In the genomic region with DNA sequence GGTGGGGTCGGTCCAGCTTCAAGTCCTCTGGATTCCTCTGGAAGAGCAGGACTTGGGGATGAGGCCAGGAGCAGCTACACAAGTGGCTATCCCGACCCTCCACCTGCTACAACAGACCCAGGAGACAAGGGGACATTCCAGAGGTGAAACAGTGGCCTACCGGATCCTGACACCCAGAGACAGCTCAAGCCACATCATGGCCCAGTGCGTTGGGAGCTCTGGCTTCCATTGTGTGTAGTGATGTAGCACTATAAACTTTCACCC, we compare ENCODE assay signal across 10 mouse cellular contexts.
DNase-seq lines count a peak whose midpoint lies in the region; ATAC-seq and TF ChIP-seq lines count a peak whose summit lies in the region.
"Had no signal": no experiment of that assay in that cellular context is flagged by ENCODE, and none has a peak within 500 bp of the region (broad histone marks: within the 10 kb centered on the region; RNA-seq: fewer than 3 reads in every experiment).

No protein-coding gene starts in this region.

- no peak for ATAC-seq in hindbrain, embryonic 13.5 days (ENCODE audit: low FRiP score)
- ATAC-seq in hindbrain, embryonic 12.5 days (ENCODE audit: low FRiP score) = no peak
- ATAC-seq in lung, postnatal 0 days = no peak
- ATAC-seq in hindbrain, embryonic 16.5 days = no peak
- ATAC-seq in neural tube, embryonic 15.5 days (ENCODE audit: low FRiP score) = no peak
- ATAC-seq in monocyte, adult 5-6 weeks (replicated peaks; ENCODE audit: insufficient number of reproducible peaks, low FRiP score, low TSS enrichment, poor library complexity, severe bottlenecking) = no peak
- ATAC-seq: activated CD4-positive, CD25-positive, alpha-beta regulatory T cell, adult 4 months; inflammation-experienced regulatory T-cells, adult 6 months had no signal

- no peak for DNase-seq in lung, postnatal 0 days (ENCODE audit: low spot score)
- no peak for DNase-seq in lung, postnatal 14 days
- DNase-seq in right cerebral cortex, postnatal 4 days = no peak

- H3K9ac ChIP-seq in hindbrain, embryonic 13.5 days = no peak overlapping the region
- H3K9ac ChIP-seq in hindbrain, embryonic 12.5 days = no peak overlapping the region
- H3K9ac ChIP-seq in lung, postnatal 0 days (replicated peaks; ENCODE audit: low read depth) = no peak overlapping the region
- H3K9ac ChIP-seq in hindbrain, embryonic 16.5 days (ENCODE audit: low read depth, low read length) = no peak overlapping the region
- H3K9ac ChIP-seq in neural tube, embryonic 15.5 days (replicated peaks) = no peak overlapping the region

- H3K9me3 ChIP-seq in hindbrain, embryonic 13.5 days = no peaks in the 10 kb centered on the region
- no peaks in the 10 kb centered on the region for H3K9me3 ChIP-seq in hindbrain, embryonic 12.5 days (replicated peaks)
- H3K9me3 ChIP-seq in lung, postnatal 0 days (ENCODE audit: low read length) = no peaks in the 10 kb centered on the region
- no peaks in the 10 kb centered on the region for H3K9me3 ChIP-seq in hindbrain, embryonic 16.5 days (ENCODE audit: control insufficient read depth, low read length)
- no peaks in the 10 kb centered on the region for H3K9me3 ChIP-seq in neural tube, embryonic 15.5 days (replicated peaks)

- H3K4me3 ChIP-seq in hindbrain, embryonic 13.5 days = no peak overlapping the region
- no peak overlapping the region for H3K4me3 ChIP-seq in hindbrain, embryonic 12.5 days
- H3K4me3 ChIP-seq in lung, postnatal 0 days (ENCODE audit: low read depth, low read length) = no peak overlapping the region
- H3K4me3 ChIP-seq in hindbrain, embryonic 16.5 days (ENCODE audit: low read length) = no peak overlapping the region
- H3K4me3 ChIP-seq in neural tube, embryonic 15.5 days (replicated peaks) = no peak overlapping the region

- H3K4me1 ChIP-seq in hindbrain, embryonic 13.5 days (replicated peaks) = no peaks in the 10 kb centered on the region; the same call in 1 of the 2 replicates
- 0 out of 2 replicates have a peak, but pooled peaks cover 4% of the 10 kb centered on the region for H3K4me1 ChIP-seq in hindbrain, embryonic 12.5 days
- peaks cover 21% of the 10 kb centered on the region for H3K4me1 ChIP-seq in lung, postnatal 0 days (ENCODE audit: insufficient read depth, low read depth, low read length)
- peaks cover 5% of the 10 kb centered on the region; the same call in 1 of the 2 replicates for H3K4me1 ChIP-seq in hindbrain, embryonic 16.5 days (ENCODE audit: control insufficient read depth, insufficient read depth, low read depth, low read length)
- H3K4me1 ChIP-seq in neural tube, embryonic 15.5 days = peaks cover 7% of the 10 kb centered on the region; the same call in 1 of the 2 replicates

- H3K36me3 ChIP-seq in hindbrain, embryonic 13.5 days = no peaks in the 10 kb centered on the region
- no peaks in the 10 kb centered on the region for H3K36me3 ChIP-seq in hindbrain, embryonic 12.5 days
- no peaks in the 10 kb centered on the region for H3K36me3 ChIP-seq in lung, postnatal 0 days (ENCODE audit: insufficient read depth, low read length)
- no peaks in the 10 kb centered on the region for H3K36me3 ChIP-seq in hindbrain, embryonic 16.5 days (ENCODE audit: control insufficient read depth, insufficient read depth, low read length)
- H3K36me3 ChIP-seq in neural tube, embryonic 15.5 days = no peaks in the 10 kb centered on the region

- TF ChIP-seq CTCF in lung, postnatal 0 days (IDR thresholded peaks at IDR 0.05) = no peak

- TF ChIP-seq EP300 in lung, postnatal 0 days (IDR thresholded peaks at IDR 0.05) = no peak

- no peak overlapping the region for H3K4me2 ChIP-seq in hindbrain, embryonic 13.5 days
- no peak overlapping the region for H3K4me2 ChIP-seq in hindbrain, embryonic 12.5 days (replicated peaks)
- H3K4me2 ChIP-seq in lung, postnatal 0 days (replicated peaks; ENCODE audit: low read depth, low read length) = no peak overlapping the region
- no peak overlapping the region for H3K4me2 ChIP-seq in hindbrain, embryonic 16.5 days (ENCODE audit: low read length)
- H3K4me2 ChIP-seq in neural tube, embryonic 15.5 days = no peak overlapping the region

- no peaks in the 10 kb centered on the region for H3K27me3 ChIP-seq in hindbrain, embryonic 13.5 days
- no peaks in the 10 kb centered on the region for H3K27me3 ChIP-seq in hindbrain, embryonic 12.5 days
- H3K27me3 ChIP-seq in lung, postnatal 0 days (replicated peaks; ENCODE audit: insufficient read depth, low read length) = no peaks in the 10 kb centered on the region
- H3K27me3 ChIP-seq in hindbrain, embryonic 16.5 days (replicated peaks; ENCODE audit: control insufficient read depth, insufficient read depth, low read length) = no peaks in the 10 kb centered on the region
- H3K27me3 ChIP-seq in neural tube, embryonic 15.5 days (replicated peaks) = no peaks in the 10 kb centered on the region

- H3K27ac ChIP-seq in hindbrain, embryonic 13.5 days = 0 out of 2 replicates have a peak overlapping the region, but pooled peaks have one; percentile 26
- H3K27ac ChIP-seq in hindbrain, embryonic 12.5 days = no peak overlapping the region
- H3K27ac ChIP-seq in lung, postnatal 0 days (ENCODE audit: low read length) = peak overlapping the region; percentile 88
- peak overlapping the region; percentile 40; the same call in 1 of the 2 replicates for H3K27ac ChIP-seq in hindbrain, embryonic 16.5 days (ENCODE audit: low read depth, low read length)
- peak overlapping the region; percentile 48 for H3K27ac ChIP-seq in neural tube, embryonic 15.5 days (replicated peaks)

- 88% methylated on average over 4 of the region's 4 CpGs for WGBS in hindbrain, embryonic 13.5 days
- WGBS in hindbrain, embryonic 12.5 days = 74% methylated on average over 4 of the region's 4 CpGs
- WGBS in lung, postnatal 0 days = 64% methylated on average over 4 of the region's 4 CpGs
- WGBS in hindbrain, embryonic 16.5 days = 79% methylated on average over 4 of the region's 4 CpGs
- WGBS in neural tube, embryonic 15.5 days = 85% methylated on average over 4 of the region's 4 CpGs
